Mouse (Mus musculus) lung, embryonic 16.5 days (tissue): ENCODE data around the gene Thap4. TPM values are rescaled to one million over a fixed set of nuclear protein-coding genes. Genes with fewer than 3 reads are reported as not detected.
"Not testable (repeated sequence)": the region's sequence is repeated elsewhere in the genome, so short reads cannot be mapped to it uniquely, and the experiment has no call there.

Source experiments
- ATAC-seq: fragments of 200-750 bp; cut with Nextera tagmentation; 2 replicates; pipeline ENCODE4 v1.8.0; 2017; ENCODE audit warnings: low read depth, mild to moderate bottlenecking, moderate library complexity
- H3K27ac ChIP-seq: fragments of 300-500 bp; sonication (generic); 2 replicates; pipeline ENCODE4 v1.5.1; 2014; ENCODE audit warnings: mild to moderate bottlenecking, control low read depth, low read length
- H3K27me3 ChIP-seq: fragments of 300-500 bp; sonication (generic); 2 replicates; pipeline ENCODE4 v1.6.1; 2014; ENCODE audit warnings: low read depth, low read length, mixed read lengths; ENCODE audit not compliant: control insufficient read depth, insufficient read depth
- H3K36me3 ChIP-seq: fragments of 300-500 bp; sonication (generic); 2 replicates; pipeline ENCODE4 v1.6.1; 2014; ENCODE audit warnings: low read length; ENCODE audit not compliant: control insufficient read depth, insufficient read depth
- H3K4me1 ChIP-seq: fragments of 300-500 bp; sonication (generic); replicated peaks from 2 replicates; pipeline ENCODE4 v1.6.1; 2014; ENCODE audit warnings: low read length, mixed read lengths; ENCODE audit not compliant: control insufficient read depth, insufficient read depth
- H3K4me2 ChIP-seq: fragments of 300-500 bp; sonication (generic); 2 replicates; pipeline ENCODE4 v1.6.1; 2014; ENCODE audit warnings: low read depth, low read length, control low read depth
- H3K4me3 ChIP-seq: fragments of 300-500 bp; sonication (generic); 2 replicates; pipeline ENCODE4 v1.5.1; 2014; ENCODE audit warnings: mild to moderate bottlenecking, low read length, control low read depth
- H3K9ac ChIP-seq: fragments of 300-500 bp; sonication (generic); 2 replicates; pipeline ENCODE4 v1.6.1; 2014; ENCODE audit warnings: low read length, control low read depth
- H3K9me3 ChIP-seq: fragments of 300-500 bp; sonication (generic); 2 replicates; pipeline ENCODE4 v1.6.1; 2016; ENCODE audit warnings: low read length; ENCODE audit not compliant: control insufficient read depth
- WGBS: fragments of 180-500 bp; shearing (Covaris S2); extraction: QIAGEN DNeasy Blood & Tissue Kit; methylation state at CpG from one replicate; pipeline ENCODE4 v1.1.7; 2014; 5-methylcytosine and 5-hydroxymethylcytosine counted together
- polyA plus RNA-seq: library from polyadenylated mRNA; unstranded; fragments of >200 nt; fragmentation: Nextera tagmentation; extraction: Ambion mirVana; gene quantifications from 2 replicates; pipeline ENCODE4 v1.2.1, GENCODE M21; 2015

Gene Thap4
- polyA plus RNA-seq, 1 experiment from 2014 or later: 47.2 TPM

DNA sequence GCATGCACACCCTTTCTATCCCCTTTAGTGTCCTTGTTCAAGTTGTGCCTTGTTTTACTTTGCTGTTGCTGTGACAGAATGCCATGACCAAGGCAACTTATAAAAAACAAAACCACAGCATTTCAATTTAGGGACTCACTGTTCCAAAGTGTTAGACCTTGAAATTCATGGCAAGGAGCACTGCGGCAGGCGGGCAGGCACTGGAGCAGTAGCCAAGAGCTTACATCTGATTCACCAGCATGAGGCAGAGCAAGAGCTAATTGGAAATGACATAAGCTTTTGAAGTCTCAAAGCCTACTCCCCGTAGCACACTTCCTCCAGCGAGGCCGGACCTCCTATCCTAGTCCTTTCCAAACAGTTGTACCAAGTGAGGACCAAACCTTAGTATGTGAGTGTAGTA lies 22.0 kb upstream of the Thap4 start:
- H3K4me2 ChIP-seq: no peak overlapping the region
- H3K27ac ChIP-seq: no peak overlapping the region
- H3K9ac ChIP-seq: no peak overlapping the region
- no peaks in the 10 kb centered on the region for H3K9me3 ChIP-seq
- peaks cover 43% of the 10 kb centered on the region for H3K36me3 ChIP-seq
- ATAC-seq: no peak
- WGBS: 92% methylated on average over 5 of the region's 5 CpGs
- no peaks in the 10 kb centered on the region for H3K27me3 ChIP-seq
- no peaks in the 10 kb centered on the region for H3K4me1 ChIP-seq
- H3K4me3 ChIP-seq: no peak overlapping the region

- Histone ChIP-seq H3K36me3 (peaks cover 20% of the 10 kb centered on the region), H3K4me2 (no peak overlapping the region), H3K4me1 (no peaks in the 10 kb centered on the region), H3K27ac (no peak overlapping the region), H3K9ac (no peak overlapping the region), H3K4me3 (no peak overlapping the region), H3K9me3 (no peaks in the 10 kb centered on the region), H3K27me3 (no peaks in the 10 kb centered on the region)
- 67% methylated on average over 3 of the region's 3 CpGs for WGBS
- ATAC-seq: peak; percentile 91
These were observed 15.2 kb upstream of the Thap4 start for GRCm38 (mm10) chr1:93769901-93770300.

DNA sequence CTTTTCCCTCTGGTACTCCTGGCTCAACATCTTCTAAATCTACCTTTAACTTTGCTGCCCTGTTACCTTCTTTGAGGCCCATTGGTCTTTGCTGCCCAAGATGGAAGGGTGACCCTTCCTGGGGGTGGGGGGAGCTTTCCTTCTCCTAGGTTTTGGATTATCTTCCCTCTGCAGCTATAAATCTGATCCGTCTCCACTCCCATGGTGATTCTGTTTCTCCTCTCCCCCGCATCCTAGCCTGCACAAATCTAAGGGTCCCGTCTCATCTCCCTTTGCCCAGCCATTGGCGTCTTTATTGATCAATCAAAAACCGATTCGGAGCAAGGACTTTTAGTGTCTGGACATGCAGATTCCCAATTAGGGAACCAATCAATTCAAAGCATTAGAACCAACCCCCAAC lies 12.9 kb upstream of the Thap4 start:
- Histone ChIP-seq H3K27ac (no peak overlapping the region), H3K27me3 (no peaks in the 10 kb centered on the region), H3K4me2 (no peak overlapping the region), H3K9ac (no peak overlapping the region), H3K9me3 (no peaks in the 10 kb centered on the region), H3K4me1 (no peaks in the 10 kb centered on the region), H3K36me3 (peaks cover 9% of the 10 kb centered on the region; the same call in 1 of the 2 replicates), H3K4me3 (no peak overlapping the region)
- ATAC-seq: no peak
- WGBS: 95% methylated on average over 6 of the region's 6 CpGs

DNA sequence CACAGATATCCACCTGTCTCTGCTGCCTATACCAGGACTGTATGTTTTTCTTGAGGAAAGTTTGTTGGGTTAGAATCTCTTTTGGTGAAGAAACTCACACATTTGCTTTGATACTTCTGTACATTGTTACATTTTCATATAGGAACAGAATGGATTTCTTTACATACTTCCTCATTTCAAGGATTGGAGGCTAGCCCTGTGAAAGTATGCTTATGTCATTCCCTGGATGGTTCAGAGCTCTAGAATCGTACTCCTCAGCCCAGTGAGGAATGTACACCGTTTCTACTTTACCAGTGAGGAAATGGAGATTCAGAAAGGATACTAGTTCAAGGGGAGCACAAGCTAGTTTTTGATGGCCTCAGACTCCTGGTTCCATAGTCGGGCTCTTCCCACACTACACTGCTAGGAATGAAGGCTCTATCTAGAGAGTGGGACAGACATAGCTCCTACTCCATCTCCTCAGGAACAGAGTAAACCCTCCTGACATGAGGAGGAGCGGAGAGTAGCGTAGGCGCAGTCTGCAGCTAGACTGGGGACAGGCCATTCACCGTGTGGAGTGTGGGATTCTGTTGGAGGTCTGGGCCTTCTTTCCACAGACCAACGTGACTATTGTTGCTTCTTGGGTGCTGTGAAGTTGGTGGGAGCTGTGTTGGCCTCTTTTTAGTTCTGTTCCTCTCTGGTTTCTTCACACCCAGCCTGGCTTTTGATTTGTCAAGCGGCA lies 10.4 kb upstream of the Thap4 start:
- Histone ChIP-seq H3K9me3 (no peaks in the 10 kb centered on the region), H3K27me3 (no peaks in the 10 kb centered on the region), H3K4me3 (no peak overlapping the region), H3K4me1 (no peaks in the 10 kb centered on the region), H3K27ac (no peak overlapping the region), H3K4me2 (no peak overlapping the region), H3K9ac (no peak overlapping the region; the same call in 1 of the 2 replicates), H3K36me3 (peaks cover 6% of the 10 kb centered on the region; the same call in 1 of the 2 replicates)
- ATAC-seq: no peak
- WGBS: 89% methylated on average over 9 of the region's 9 CpGs

GRCm38 (mm10) chr1:93763531-93763930 lies 8.9 kb upstream of the Thap4 start:
- H3K27me3 ChIP-seq, H3K4me3 ChIP-seq, ATAC-seq, H3K27ac ChIP-seq, H3K4me2 ChIP-seq, H3K9ac ChIP-seq, H3K9me3 ChIP-seq, H3K4me1 ChIP-seq, H3K36me3 ChIP-seq: not testable (repeated sequence)
- WGBS: 86% methylated on average over 3 of the region's 3 CpGs

- H3K4me1 ChIP-seq: peaks cover 5% of the 10 kb centered on the region
- 97% methylated on average over 1 of the region's 1 CpGs for WGBS
- no peak overlapping the region for H3K4me2 ChIP-seq
- no peaks in the 10 kb centered on the region for H3K27me3 ChIP-seq
- no peak overlapping the region for H3K27ac ChIP-seq
- H3K9ac ChIP-seq: no peak overlapping the region
- no peaks in the 10 kb centered on the region for H3K36me3 ChIP-seq
- no peaks in the 10 kb centered on the region for H3K9me3 ChIP-seq
- ATAC-seq: no peak
- no peak overlapping the region for H3K4me3 ChIP-seq
These were observed 5.4 kb upstream of the Thap4 start for GRCm38 (mm10) chr1:93760076-93760475.

DNA sequence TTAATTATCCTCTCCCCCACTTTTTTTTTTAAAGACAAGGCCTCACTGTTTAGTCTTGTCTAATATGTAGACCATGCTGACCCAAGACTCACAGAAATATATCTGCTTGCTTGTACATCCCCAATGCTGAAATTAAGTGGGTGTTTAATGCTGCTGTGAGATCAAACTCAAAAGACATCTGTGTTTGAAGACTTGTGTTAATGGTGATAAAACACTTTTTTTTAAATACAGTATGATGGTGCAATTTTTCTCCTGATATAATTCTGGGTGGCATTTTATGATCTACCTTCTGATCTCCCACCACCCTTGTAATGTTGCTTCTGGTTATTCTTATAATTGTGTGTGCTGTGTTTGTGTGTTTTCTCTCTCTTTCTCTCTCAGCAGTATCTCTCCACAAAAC lies 1.5 kb upstream of the Thap4 start:
- peaks cover 12% of the 10 kb centered on the region for H3K4me1 ChIP-seq
- no peaks in the 10 kb centered on the region for H3K27me3 ChIP-seq
- H3K4me3 ChIP-seq: no peak overlapping the region
- ATAC-seq: no peak
- peak overlapping the region; percentile 72; the same call in 1 of the 2 replicates for H3K4me2 ChIP-seq
- H3K9ac ChIP-seq: no peak overlapping the region
- H3K36me3 ChIP-seq: no peaks in the 10 kb centered on the region
- no peak overlapping the region for H3K27ac ChIP-seq
- no peaks in the 10 kb centered on the region for H3K9me3 ChIP-seq

- WGBS: 18% methylated on average over 7 of the region's 7 CpGs
- Histone ChIP-seq H3K4me1 (peaks cover 12% of the 10 kb centered on the region), H3K9ac (peak overlapping the region; percentile 94), H3K4me3 (peak overlapping the region; percentile 99), H3K27me3 (no peaks in the 10 kb centered on the region), H3K4me2 (peak overlapping the region; percentile 72), H3K9me3 (no peaks in the 10 kb centered on the region), H3K27ac (no peak overlapping the region), H3K36me3 (peaks cover under 1% of the 10 kb centered on the region)
- no peak for ATAC-seq
These were observed 954 bp upstream of the Thap4 start for GRCm38 (mm10) chr1:93755618-93756017.

- Histone ChIP-seq H3K27me3 (no peaks in the 10 kb centered on the region), H3K36me3 (peaks cover 4% of the 10 kb centered on the region), H3K9me3 (no peaks in the 10 kb centered on the region), H3K4me2 (peak overlapping the region; percentile 72), H3K27ac (peak overlapping the region; percentile 94), H3K9ac (peak overlapping the region; percentile 94), H3K4me1 (peaks cover 12% of the 10 kb centered on the region), H3K4me3 (peak overlapping the region; percentile 99)
- no peak for ATAC-seq
- WGBS: 0% methylated on average over 13 of the region's 13 CpGs
These were observed 587 bp upstream of the Thap4 start for GRCm38 (mm10) chr1:93755291-93755610.
